Mouse (Mus musculus): Measurements from ENCODE around the gene Abhd16b. TPM values are rescaled to one million over a fixed set of nuclear protein-coding genes. Genes with fewer than 3 reads are reported as not detected.

Gene Abhd16b
- not detected in 2 replicates for polyA plus RNA-seq (2015; fragmentation: Nextera tagmentation; extraction: Ambion mirVana)

GRCm38 (mm10) chr2:181493156-181493927 lies at the start of gene Abhd16b:
Gene Abhd16b (plus strand): TSS chr2:181493206.

GRCm38 (mm10) chr2:181459153-181459672 lies 33.8 kb upstream of the Abhd16b start, which contains the start of gene Zbtb46:
Gene Zbtb46 (minus strand): TSS chr2:181459426.

GRCm38 (mm10) chr2:181496831-181497547 lies 4.0 kb downstream of the Abhd16b start, which contains the start of gene Tpd52l2:
Gene Tpd52l2 (plus strand): TSS chr2:181497142.

GRCm38 (mm10) chr2:181520118-181520935 lies 27.3 kb downstream of the Abhd16b start, which contains the start of gene Dnajc5:
Gene Dnajc5 (plus strand): TSS chr2:181520485.

Other genes starting within 250 kb of the Abhd16b start
- 5.9 and 6.1 TPM in 2 replicates for gene Gmeb2, start 205.2 kb upstream of the Abhd16b start, polyA plus RNA-seq (2015; fragmentation: Nextera tagmentation; extraction: Ambion mirVana)
- gene Stmn3, start 178.7 kb upstream of the Abhd16b start, polyA plus RNA-seq (2015; fragmentation: Nextera tagmentation; extraction: Ambion mirVana): 0.92 and 1.1 TPM in 2 replicates
- 12.9 and 14.1 TPM in 2 replicates for gene Rtel1, start 173.5 kb upstream of the Abhd16b start, polyA plus RNA-seq (2015; fragmentation: Nextera tagmentation; extraction: Ambion mirVana)
- 17.2 and 20.0 TPM in 2 replicates for gene Zgpat, start 128.3 kb upstream of the Abhd16b start, polyA plus RNA-seq (2015; fragmentation: Nextera tagmentation; extraction: Ambion mirVana)
- gene Arfrp1, start 127.8 kb upstream of the Abhd16b start, polyA plus RNA-seq (2015; fragmentation: Nextera tagmentation; extraction: Ambion mirVana): 34.8 and 36.7 TPM in 2 replicates
- 6.0 and 8.3 TPM in 2 replicates for gene Lime1, start 113.1 kb upstream of the Abhd16b start, polyA plus RNA-seq (2015; fragmentation: Nextera tagmentation; extraction: Ambion mirVana)
- 3.0 and 3.7 TPM in 2 replicates for gene Zbtb46, start 33.8 kb upstream of the Abhd16b start, polyA plus RNA-seq (2015; fragmentation: Nextera tagmentation; extraction: Ambion mirVana)
- 129 and 134 TPM in 2 replicates for gene Tpd52l2, start 3.9 kb downstream of the Abhd16b start, polyA plus RNA-seq (2015; fragmentation: Nextera tagmentation; extraction: Ambion mirVana)
- 52.2 and 55.0 TPM in 2 replicates for gene Dnajc5, start 27.3 kb downstream of the Abhd16b start, polyA plus RNA-seq (2015; fragmentation: Nextera tagmentation; extraction: Ambion mirVana)
- gene Uckl1, start 91.7 kb downstream of the Abhd16b start, polyA plus RNA-seq (2015; fragmentation: Nextera tagmentation; extraction: Ambion mirVana): 58.0 and 61.9 TPM in 2 replicates
- 29.1 and 32.2 TPM in 2 replicates for gene Prpf6, start 98.7 kb downstream of the Abhd16b start, polyA plus RNA-seq (2015; fragmentation: Nextera tagmentation; extraction: Ambion mirVana)
- 24.2 and 27.2 TPM in 2 replicates for gene Zfp512b, start 99.6 kb downstream of the Abhd16b start, polyA plus RNA-seq (2015; fragmentation: Nextera tagmentation; extraction: Ambion mirVana)
- gene Samd10, start 106.0 kb downstream of the Abhd16b start, polyA plus RNA-seq (2015; fragmentation: Nextera tagmentation; extraction: Ambion mirVana): 8.9 and 10.9 TPM in 2 replicates
- gene Gm29797, start 163.8 kb downstream of the Abhd16b start, polyA plus RNA-seq (2015; fragmentation: Nextera tagmentation; extraction: Ambion mirVana): not detected in 2 replicates
- 17.4 and 20.6 TPM in 2 replicates for gene Sox18, start 178.4 kb downstream of the Abhd16b start, polyA plus RNA-seq (2015; fragmentation: Nextera tagmentation; extraction: Ambion mirVana)
- gene Tcea2, start 187.1 kb downstream of the Abhd16b start, polyA plus RNA-seq (2015; fragmentation: Nextera tagmentation; extraction: Ambion mirVana): 11.9 and 13.4 TPM in 2 replicates
- 33.1 and 41.7 TPM in 2 replicates for gene Rgs19, start 200.8 kb downstream of the Abhd16b start, polyA plus RNA-seq (2015; fragmentation: Nextera tagmentation; extraction: Ambion mirVana)
- gene Lkaaear1, start 205.2 kb downstream of the Abhd16b start, polyA plus RNA-seq (2015; fragmentation: Nextera tagmentation; extraction: Ambion mirVana): not detected in 2 replicates
- 0.06 and 0.26 TPM in 2 replicates for gene Oprl1, start 221.8 kb downstream of the Abhd16b start, polyA plus RNA-seq (2015; fragmentation: Nextera tagmentation; extraction: Ambion mirVana)